Mouse (Mus musculus): ENCODE data around the gene Dnajb2.
A peak's percentile ranks its signal among the peaks of the same experiment; 100 is the strongest.

The Dnajb2 gene

GRCm38 (mm10) chr1:75252308-75252707 lies 16.1 kb downstream of the Dnajb2 start:
- no peak for DNase-seq

GRCm38 (mm10) chr1:75253029-75253428 lies 16.8 kb downstream of the Dnajb2 start:
- no peak for DNase-seq

GRCm38 (mm10) chr1:75253849-75254624 lies 17.8 kb downstream of the Dnajb2 start:
- peak; percentile 94 for DNase-seq

GRCm38 (mm10) chr1:75254625-75255013 lies 18.4 kb downstream of the Dnajb2 start:
- no peak for DNase-seq

GRCm38 (mm10) chr1:75255516-75256046 lies 19.4 kb downstream of the Dnajb2 start:
- DNase-seq, result no peak

GRCm38 (mm10) chr1:75261278-75261677 lies 25.1 kb downstream of the Dnajb2 start:
- DNase-seq, result no peak

- DNase-seq, result peak; percentile 61
Observed at GRCm38 (mm10) chr1:75262969-75263951, 27.1 kb downstream of the Dnajb2 start.

- peak; percentile 62 for DNase-seq
Observed at GRCm38 (mm10) chr1:75264091-75264880, 28.1 kb downstream of the Dnajb2 start, which contains the start of gene Ptprn. Ptprn (minus strand) TSS chr1:75264502.

- peak; percentile 35 for DNase-seq
Observed at GRCm38 (mm10) chr1:75277195-75278188, 41.3 kb downstream of the Dnajb2 start.

- no peak for DNase-seq
Observed at GRCm38 (mm10) chr1:75278228-75278627, 42.0 kb downstream of the Dnajb2 start, which contains the start of gene Resp18. Resp18 (minus strand) TSS chr1:75278415.

- DNase-seq, result no peak
Observed at GRCm38 (mm10) chr1:75283017-75283416, 46.8 kb downstream of the Dnajb2 start.

- DNase-seq, result no peak
Observed at GRCm38 (mm10) chr1:75284911-75285310, 48.7 kb downstream of the Dnajb2 start.

- peak; percentile 28 for DNase-seq
Observed at GRCm38 (mm10) chr1:75289376-75289775, 53.2 kb downstream of the Dnajb2 start.

GRCm38 (mm10) chr1:75289888-75290431 lies 53.8 kb downstream of the Dnajb2 start:
- no peak for DNase-seq

GRCm38 (mm10) chr1:75290582-75290981 lies 54.4 kb downstream of the Dnajb2 start:
- DNase-seq, result peak; percentile 66

- no peak for DNase-seq
Observed at GRCm38 (mm10) chr1:75291321-75291720, 55.1 kb downstream of the Dnajb2 start.

- no peak for DNase-seq
Observed at GRCm38 (mm10) chr1:75292476-75293330, 56.5 kb downstream of the Dnajb2 start.

GRCm38 (mm10) chr1:75293331-75293701 lies 57.1 kb downstream of the Dnajb2 start:
- no peak for DNase-seq

GRCm38 (mm10) chr1:75294294-75294693 lies 58.1 kb downstream of the Dnajb2 start:
- no peak for DNase-seq

All from right cerebral cortex, postnatal 4 days (tissue).